10 mouse cellular contexts compared by ENCODE assay signal in genomic region chr12:81754651-81755050, GRCm38 (mm10). TPM values are rescaled to one million over a fixed set of nuclear protein-coding genes. Genes with fewer than 3 reads are reported as not detected.
DNase-seq lines count a peak whose midpoint lies in the region; ATAC-seq and TF ChIP-seq lines count a peak whose summit lies in the region.
"Had no signal": no experiment of that assay in that cellular context is flagged by ENCODE, and none has a peak within 500 bp of the region (broad histone marks: within the 10 kb centered on the region; RNA-seq: fewer than 3 reads in every experiment).

No protein-coding gene starts in this region.

- no peak overlapping the region for H3K4me2 ChIP-seq in intestine, embryonic 16.5 days (ENCODE audit: low read depth, low read length)
- peak overlapping the region; percentile 6 for H3K4me2 ChIP-seq in myocyte (ENCODE audit: low read depth)
- H3K4me2 ChIP-seq: embryonic facial prominence, embryonic 13.5 days; limb, embryonic 12.5 days had no signal

- H3K27me3 ChIP-seq in intestine, embryonic 16.5 days (replicated peaks; ENCODE audit: control insufficient read depth, insufficient read depth, low read length) = no peaks in the 10 kb centered on the region
- no peaks in the 10 kb centered on the region for H3K27me3 ChIP-seq in myocyte (ENCODE audit: control insufficient read depth, insufficient read depth, insufficient read length)
- H3K27me3 ChIP-seq: embryonic facial prominence, embryonic 13.5 days; limb, embryonic 12.5 days had no signal

- no peak for DNase-seq in cerebellum, postnatal 4 days (ENCODE audit: low spot score in 2 of 2)
- no peak for DNase-seq in left cerebral cortex, adult 2 months (ENCODE audit: extremely low spot score in 1 of 2, low spot score in 2 of 2)
- no peak for DNase-seq in left cerebral cortex, adult 18-20 months (ENCODE audit: low spot score in 2 of 2)
- DNase-seq in embryo, embryonic 11 days = no peak
- no peak for DNase-seq in adrenal gland, adult 2 months

- no peaks in the 10 kb centered on the region for H3K79me2 ChIP-seq in myocyte (ENCODE audit: control insufficient read depth, insufficient read depth)

- no peaks in the 10 kb centered on the region for H3K9me3 ChIP-seq in intestine, embryonic 16.5 days (ENCODE audit: control insufficient read depth, low read length)
- H3K9me3 ChIP-seq: embryonic facial prominence, embryonic 13.5 days; limb, embryonic 12.5 days had no signal

- 0 out of 2 replicates have a peak, but pooled peaks have one; percentile 17 for ATAC-seq in cerebellum, adult (ENCODE audit: insufficient number of reproducible peaks, low FRiP score, low TSS enrichment)
- peak; percentile 84 for ATAC-seq in intestine, embryonic 16.5 days

- no peak for TF ChIP-seq CTCF in left cerebral cortex, adult 2 months (IDR thresholded peaks at IDR 0.05)

- 52% methylated on average over 7 of the region's 7 CpGs for WGBS in intestine, embryonic 16.5 days

- H3K9ac ChIP-seq in intestine, embryonic 16.5 days (ENCODE audit: low read depth, low read length) = peak overlapping the region; percentile 24; the same call in 1 of the 2 replicates
- H3K9ac ChIP-seq: embryonic facial prominence, embryonic 13.5 days; limb, embryonic 12.5 days had no signal

- intact Hi-C loops in left cerebral cortex, adult 2 months (cut with DNase I) = no loop called here

- no peak overlapping the region for H3ac ChIP-seq in myocyte (ENCODE audit: control insufficient read depth, insufficient read length)

- peak overlapping the region; percentile 42 for H3K27ac ChIP-seq in left cerebral cortex, adult 2 months
- peak overlapping the region; percentile 48; the same call in 1 of the 2 replicates for H3K27ac ChIP-seq in intestine, embryonic 16.5 days (ENCODE audit: low read length)
- H3K27ac ChIP-seq: embryonic facial prominence, embryonic 13.5 days; limb, embryonic 12.5 days had no signal

- no peak overlapping the region for H3K4me3 ChIP-seq in left cerebral cortex, adult 2 months
- no peak overlapping the region for H3K4me3 ChIP-seq in intestine, embryonic 16.5 days (ENCODE audit: low read length)
- H3K4me3 ChIP-seq in myocyte = no peak overlapping the region
- H3K4me3 ChIP-seq: embryonic facial prominence, embryonic 13.5 days; limb, embryonic 12.5 days had no signal

- TF ChIP-seq POLR2A in myocyte (IDR thresholded peaks at IDR 0.05; ENCODE audit: insufficient read length, low read depth) = no peak

- no peaks in the 10 kb centered on the region for H3K36me3 ChIP-seq in intestine, embryonic 16.5 days (ENCODE audit: control insufficient read depth, insufficient read depth, low read length)
- H3K36me3 ChIP-seq in myocyte (ENCODE audit: control insufficient read depth, insufficient read depth) = no peaks in the 10 kb centered on the region
- H3K36me3 ChIP-seq: embryonic facial prominence, embryonic 13.5 days; limb, embryonic 12.5 days had no signal

- peaks cover 11% of the 10 kb centered on the region for H3K4me1 ChIP-seq in intestine, embryonic 16.5 days (ENCODE audit: control insufficient read depth, insufficient read depth, low read length)
- H3K4me1 ChIP-seq: embryonic facial prominence, embryonic 13.5 days had no signal

TF ChIP-seq in myocyte, 11 proteins besides CTCF, POLR2A, EP300 and RAD21:
- TF ChIP-seq CEBPB (IDR thresholded peaks at IDR 0.05; ENCODE audit: insufficient read depth, poor library complexity, severe bottlenecking) (no peak), USF1 (IDR thresholded peaks at IDR 0.05; ENCODE audit: low read depth) (no peak), E2F4 (IDR thresholded peaks at IDR 0.05; ENCODE audit: insufficient read depth) (no peak), MYOD1 (IDR thresholded peaks at IDR 0.05; ENCODE audit: control insufficient read depth in 1 of 3, insufficient read length in 2 of 3, low read depth in 2 of 3) (no peak), POLR2AphosphoS2 (IDR thresholded peaks at IDR 0.05; ENCODE audit: insufficient read length, low read depth) (no peak), TCF12 (IDR thresholded peaks at IDR 0.05; ENCODE audit: insufficient read depth, poor library complexity, severe bottlenecking) (no peak), SRF (IDR thresholded peaks at IDR 0.05; ENCODE audit: control insufficient read depth, insufficient read length, low read depth) (no peak)

RNA-seq across cellular contexts. Expression of gene Map3k9, which starts 26.3 kb away (rescaled TPM):
- total RNA-seq in left cerebral cortex, adult 2 months (2021) = 10 to 100 TPM; 63.3 to 68.9 TPM
- total RNA-seq in left cerebral cortex, adult 18-20 months (2021) = 10 to 100 TPM; 57.3 to 57.4 TPM
- 1.4 TPM in 2 replicates for polyA plus RNA-seq in intestine, embryonic 16.5 days (2015; fragmentation: Nextera tagmentation; extraction: Ambion mirVana)
- 0.20 TPM for polyA plus RNA-seq in myocyte (2012; fragmentation: generic; extraction: Trizol)
- total RNA-seq in adrenal gland, adult 2 months (2021) = 1 to 10 TPM in 1 of 2 experiments, under 1 TPM in 1; 0.81 to 4.2 TPM
- polyA plus RNA-seq in adrenal gland, adult 2 months (2012; rRNA removed) = 1.3 and 2.1 TPM in 2 replicates

Comparison
In these comparisons a context has a peak if more than half of its experiments do, and no peak if none do; other contexts are left out.
1. RNA of gene Map3k9, which starts 26.3 kb away (total RNA-seq): 63.3 to 68.9 TPM in left cerebral cortex, adult 2 months and 57.3 to 57.4 TPM in left cerebral cortex, adult 18-20 months; 0.81 to 4.2 TPM in adrenal gland, adult 2 months; every median in the first group is over 10 times any median in the second.